Mouse (Mus musculus): ENCODE data around the gene Magi3.

- TF ChIP-seq MAFK (IDR thresholded peaks at IDR 0.05; ENCODE audit: insufficient replicate concordance, low read length) (no peak), TBP (conservative IDR thresholded peaks at IDR 0.05; ENCODE audit: low read depth, low read length) (no peak), CTCF (conservative IDR thresholded peaks at IDR 0.05 in 1 of 2, IDR thresholded peaks at IDR 0.05 in 1 of 2; ENCODE audit: low read depth in 2 of 2, low read length in 2 of 2) (no peak), ETS1 (conservative IDR thresholded peaks at IDR 0.05; ENCODE audit: low read depth, low read length) (no peak), HCFC1 (IDR thresholded peaks at IDR 0.05; ENCODE audit: low read depth, low read length) (no peak), MYC (IDR thresholded peaks at IDR 0.05; ENCODE audit: low read depth, low read length) (no peak), NELFE (IDR thresholded peaks at IDR 0.05; ENCODE audit: low read depth, low read length) (no peak), ZKSCAN1 (IDR thresholded peaks at IDR 0.05; ENCODE audit: borderline replicate concordance, low read depth, low read length) (no peak), POLR2A (IDR thresholded peaks at IDR 0.05; ENCODE audit: low read depth, low read length) (no peak), POLR2AphosphoS2 (IDR thresholded peaks at IDR 0.05; ENCODE audit: low read depth, low read length) (no peak), ZMIZ1 (IDR thresholded peaks at IDR 0.05; ENCODE audit: low read depth, low read length) (no peak), SIN3A (IDR thresholded peaks at IDR 0.05; ENCODE audit: low read length) (no peak), ZNF384 (IDR thresholded peaks at IDR 0.05; ENCODE audit: low read depth, low read length) (no peak), EP300 (IDR thresholded peaks at IDR 0.05; ENCODE audit: low read length) (no peak)
These were observed 13.5 kb upstream of the Magi3 start for GRCm38 (mm10) chr3:104233366-104234312.
